Mouse (Mus musculus) layer of hippocampus, postnatal 14 days (tissue): Measurements from ENCODE around the gene Mmp12. TPM values are rescaled to one million over a fixed set of nuclear protein-coding genes. Genes with fewer than 3 reads are reported as not detected.
"Not testable (repeated sequence)": the region's sequence is repeated elsewhere in the genome, so short reads cannot be mapped to it uniquely, and the experiment has no call there.

Source experiments
- DNase-seq, 2 experiments: peaks; one replicate each; pipeline ENCODE4 v3.0.0; 2021 to 2022; ENCODE audit warnings: low spot score in 2 of 2, mixed read lengths in 1 of 2
- long read RNA-seq, 2 experiments: library from polyadenylated mRNA; stranded (forward); transcript quantifications; one replicate each; pipeline ENCODE4 v2.0.0; 2021
- total RNA-seq, 2 experiments: library from RNA; stranded (reverse); gene quantifications; 2 replicates each; pipeline ENCODE4 v1.2.3; 2021

Mmp12 gene
- total RNA-seq = not detected
- long read RNA-seq, experiment 1 = 0 reads
- long read RNA-seq, experiment 2 = 0 reads

- no peak for DNase-seq
Observed at GRCm38 (mm10) chr9:7344107-7344506, at the start of gene Mmp12. TSS of gene Mmp12 (plus strand) at chr9:7344381.

DNA sequence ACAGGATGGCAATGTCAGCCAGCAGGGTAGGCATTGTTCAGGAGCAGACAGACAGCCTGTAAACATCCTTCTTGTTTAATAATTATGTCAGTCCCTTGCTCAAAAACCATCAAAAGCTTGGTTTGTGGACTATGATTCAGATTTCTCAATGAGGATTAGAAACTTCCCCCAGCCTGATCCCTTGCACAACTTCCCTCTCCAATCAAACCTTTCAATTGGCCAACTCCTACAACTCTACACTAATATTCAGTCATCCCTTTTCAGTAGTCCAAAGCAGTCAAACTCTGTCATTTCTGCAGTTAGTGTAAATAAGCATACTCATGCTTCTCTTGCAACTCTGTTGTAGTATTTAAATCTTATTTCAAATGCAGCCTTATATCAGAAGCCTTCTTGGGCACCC lies 12.3 kb upstream of the Mmp12 start:
- no peak for DNase-seq

DNA sequence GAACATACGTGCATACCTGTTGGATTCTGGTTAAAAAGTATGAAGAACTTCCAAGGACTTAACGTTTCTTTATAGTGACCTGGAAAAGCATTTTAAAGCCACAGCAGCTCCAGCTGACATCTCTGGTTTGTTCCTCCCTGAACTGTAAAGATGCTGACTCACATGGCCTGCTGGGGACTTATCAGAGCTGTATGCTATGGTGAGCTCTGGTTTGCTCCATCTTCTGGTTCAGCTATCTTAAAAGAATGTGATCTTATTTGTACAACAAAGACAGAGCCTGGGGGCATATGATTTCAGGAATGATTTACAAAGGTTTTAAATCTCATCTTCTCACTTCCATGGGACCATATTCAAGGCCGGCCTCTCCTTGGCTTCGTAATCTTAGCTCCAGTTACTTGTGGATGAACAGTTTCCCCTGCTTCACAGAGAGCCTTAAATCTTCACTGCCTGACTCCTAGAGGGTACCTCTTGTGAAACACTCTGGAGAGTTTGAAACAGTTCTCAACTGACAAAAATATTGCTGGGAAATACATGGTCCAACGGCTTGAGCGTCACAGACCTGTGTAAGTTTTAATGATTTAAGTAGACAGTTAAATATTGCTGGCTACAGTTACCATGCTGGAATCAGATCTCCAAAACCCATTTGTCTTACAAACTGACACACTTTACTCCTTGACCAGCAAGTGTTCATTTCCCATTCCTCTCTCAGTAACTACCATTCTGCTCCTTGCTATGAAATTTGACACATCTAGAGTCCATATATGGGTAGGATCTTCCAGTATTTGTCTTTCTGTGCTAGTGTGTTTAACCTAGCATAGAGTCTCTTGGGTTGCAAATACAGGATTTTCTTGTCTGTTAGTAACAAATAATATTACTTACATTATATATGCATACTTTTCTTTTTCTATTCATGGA lies 8.2 kb upstream of the Mmp12 start:
- no peak for DNase-seq

DNA sequence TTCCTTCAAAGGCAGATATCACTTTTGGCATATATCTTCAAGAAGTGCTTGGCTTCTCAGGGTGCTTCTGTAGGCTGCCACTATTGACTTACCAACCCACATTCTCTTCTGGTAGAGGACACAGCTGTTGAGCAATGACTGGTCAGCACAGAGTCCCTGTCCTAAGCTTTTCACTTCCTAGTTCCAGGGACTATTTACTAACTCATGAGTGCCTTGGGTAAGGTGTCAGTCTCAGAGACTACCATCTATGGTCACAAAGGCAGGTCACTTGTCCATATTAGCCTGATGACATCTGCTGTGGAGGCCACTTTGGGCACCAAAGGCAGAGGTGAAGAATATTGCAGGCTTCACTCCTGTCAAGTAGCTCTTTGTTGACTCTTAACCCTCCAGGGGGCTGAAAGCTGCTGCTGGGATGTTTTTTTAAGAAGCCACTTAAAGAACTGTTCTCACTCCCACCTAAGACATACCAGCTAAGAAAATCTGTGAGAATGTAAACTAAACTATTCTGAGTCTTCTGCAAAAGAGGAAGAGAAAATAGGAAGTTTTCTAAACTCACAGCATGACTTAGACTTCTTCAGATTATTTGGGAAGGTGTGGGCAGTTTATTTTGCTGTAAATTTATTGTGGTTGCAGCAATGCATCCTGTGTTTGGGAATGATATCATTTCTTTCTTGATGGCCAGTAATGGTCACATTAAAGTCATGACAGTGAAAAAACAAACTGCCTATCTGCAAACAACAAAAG lies 7.3 kb upstream of the Mmp12 start:
- DNase-seq = no peak

DNA sequence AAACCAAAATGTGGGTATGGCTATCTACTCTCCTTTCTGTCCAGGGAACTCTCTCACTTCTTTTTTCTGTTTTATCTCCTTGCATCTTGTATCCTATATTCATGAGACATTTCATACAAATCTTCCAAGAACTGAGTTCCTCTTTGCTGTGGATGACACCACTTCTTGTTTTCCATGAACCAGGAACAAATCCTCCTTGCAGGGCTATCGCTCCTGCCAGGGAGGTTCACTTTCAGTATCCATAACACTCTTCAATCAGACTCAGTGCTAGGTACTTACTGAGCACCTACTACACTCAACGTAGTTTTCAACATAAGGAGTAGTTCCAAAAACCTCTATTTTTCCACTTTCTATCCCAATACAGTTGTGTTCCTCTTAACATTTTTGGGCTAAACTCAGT lies 1.3 kb downstream of the Mmp12 start:
- DNase-seq = no peak

- DNase-seq = no peak
Observed at GRCm38 (mm10) chr9:7354535-7354934, 10.4 kb downstream of the Mmp12 start.

DNA sequence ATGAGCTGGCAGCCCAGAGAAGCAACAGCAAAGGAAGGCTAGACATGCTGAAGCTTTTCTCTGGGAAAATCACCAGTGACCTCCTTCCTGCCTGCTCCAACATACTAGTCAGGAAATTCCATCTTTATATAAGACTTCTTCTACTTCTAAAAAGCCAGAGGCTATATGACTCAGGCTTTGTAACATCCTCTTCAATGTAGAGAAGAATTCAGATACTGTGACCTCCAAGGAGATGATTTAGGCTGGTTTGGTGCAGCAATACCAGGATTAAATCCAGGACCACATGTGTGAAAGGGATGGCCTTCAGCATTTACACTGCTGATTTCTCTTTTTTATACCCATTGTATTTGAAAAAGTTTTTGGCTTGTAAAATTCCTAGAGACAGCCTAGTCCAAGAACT lies 43.8 kb downstream of the Mmp12 start, which contains the start of gene Mmp1b:
Gene Mmp1b (minus strand): TSS at position 101 of the 400 bp plus-strand sequence.
- no peak for DNase-seq

DNA sequence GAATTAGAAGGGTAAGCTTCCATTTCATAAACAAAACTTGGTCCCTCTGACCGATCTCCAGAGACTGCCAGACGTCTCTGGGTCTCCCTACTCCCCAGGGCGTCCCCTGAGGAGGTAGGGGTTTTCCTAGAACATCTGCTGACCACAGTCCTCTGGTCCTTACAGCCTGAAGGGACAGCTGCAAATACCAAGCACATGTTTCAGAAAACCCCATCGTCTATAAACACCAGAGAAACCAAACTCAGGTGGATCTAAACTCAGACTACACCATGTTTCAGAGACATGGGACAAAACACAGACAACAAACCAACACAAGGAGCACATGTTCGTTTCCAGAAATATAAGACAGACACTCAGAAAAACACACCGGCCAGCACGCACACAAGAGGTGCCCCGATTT lies 52.4 kb downstream of the Mmp12 start:
- not testable (repeated sequence) for DNase-seq

Other genes with a start within 250 kb of the Mmp12 start
- 10 to 100 TPM; 25.8 to 28.0 TPM for gene Dync2h1, start 159.9 kb upstream of the Mmp12 start, total RNA-seq
- gene Dcun1d5, start 159.9 kb upstream of the Mmp12 start, total RNA-seq = 10 to 100 TPM; 77.2 to 86.4 TPM
- not detected for gene Mmp13, start 71.9 kb upstream of the Mmp12 start, total RNA-seq
- gene Mmp1b, start 43.7 kb downstream of the Mmp12 start, total RNA-seq = not detected
- gene Mmp3, start 101.4 kb downstream of the Mmp12 start, total RNA-seq = not detected
- not detected for gene Mmp10, start 158.0 kb downstream of the Mmp12 start, total RNA-seq
- not detected for gene Mmp8, start 214.1 kb downstream of the Mmp12 start, total RNA-seq
- gene Mmp27, start 227.0 kb downstream of the Mmp12 start, total RNA-seq = not detected